Mouse (Mus musculus): ENCODE results near the gene Tmem151b. TPM values are rescaled to one million over a fixed set of nuclear protein-coding genes. Genes with fewer than 3 reads are reported as not detected.

Tmem151b gene
- polyA plus RNA-seq, 1 experiment from 2014 or later: 33.9 TPM

- H3K27ac ChIP-seq: no peak overlapping the region; the same call in 1 of the 2 replicates
- H3K4me2 ChIP-seq: no peak overlapping the region
- no peak overlapping the region for H3K4me3 ChIP-seq
- no peaks in the 10 kb centered on the region for H3K36me3 ChIP-seq (replicated peaks)
- no peaks in the 10 kb centered on the region for H3K4me1 ChIP-seq
- peaks cover 29% of the 10 kb centered on the region for H3K27me3 ChIP-seq (replicated peaks)
- no peaks in the 10 kb centered on the region for H3K9me3 ChIP-seq
- 43% methylated on average over 13 of the region's 13 CpGs for WGBS
- peak; percentile 57; the same call in 1 of the 2 replicates for ATAC-seq (replicated peaks)
- no peak overlapping the region for H3K9ac ChIP-seq
Measured at GRCm38 (mm10) chr17:45530346-45530782, 19.1 kb downstream of the Tmem151b start.

GRCm38 (mm10) chr17:45526571-45526970 lies 22.9 kb downstream of the Tmem151b start:
- 20% methylated on average over 5 of the region's 5 CpGs for WGBS
- no peak for ATAC-seq (replicated peaks)
- Histone ChIP-seq H3K9ac (no peak overlapping the region), H3K36me3 (replicated peaks) (no peaks in the 10 kb centered on the region), H3K4me3 (no peak overlapping the region), H3K27ac (no peak overlapping the region), H3K4me1 (peaks cover 8% of the 10 kb centered on the region), H3K9me3 (no peaks in the 10 kb centered on the region), H3K4me2 (no peak overlapping the region), H3K27me3 (replicated peaks) (peaks cover 15% of the 10 kb centered on the region; the same call in 1 of the 2 replicates)

- H3K4me1 ChIP-seq: peaks cover 8% of the 10 kb centered on the region
- ATAC-seq (replicated peaks): no peak
- no peaks in the 10 kb centered on the region for H3K9me3 ChIP-seq
- no peak overlapping the region for H3K4me3 ChIP-seq
- H3K4me2 ChIP-seq: no peak overlapping the region
- H3K27me3 ChIP-seq (replicated peaks): peaks cover 12% of the 10 kb centered on the region; the same call in 1 of the 2 replicates
- no peak overlapping the region for H3K9ac ChIP-seq
- WGBS: 81% methylated on average over 4 of the region's 4 CpGs
- no peaks in the 10 kb centered on the region for H3K36me3 ChIP-seq (replicated peaks)
- H3K27ac ChIP-seq: no peak overlapping the region
Measured at GRCm38 (mm10) chr17:45524961-45525360, 24.5 kb downstream of the Tmem151b start.

- Histone ChIP-seq H3K36me3 (replicated peaks) (no peaks in the 10 kb centered on the region), H3K4me1 (peaks cover 8% of the 10 kb centered on the region), H3K4me3 (peak within 1 kb of the TSS; percentile 38), H3K27ac (no peak within 1 kb of the TSS), H3K9ac (peak within 1 kb of the TSS; percentile 44), H3K27me3 (replicated peaks) (peaks cover 9% of the 10 kb centered on the region; the same call in 1 of the 2 replicates), H3K9me3 (no peaks in the 10 kb centered on the region), H3K4me2 (peak within 1 kb of the TSS; percentile 74)
- peak; percentile 79 for ATAC-seq (replicated peaks)
- 0% methylated on average over 21 of the region's 21 CpGs for WGBS
Measured at GRCm38 (mm10) chr17:45523263-45523662, 26.2 kb downstream of the Tmem151b start, which contains the start of gene Tcte1. Gene Tcte1, plus strand, starts transcription at chr17:45523434.

GRCm38 (mm10) chr17:45520136-45520535 lies 29.3 kb downstream of the Tmem151b start:
- Histone ChIP-seq H3K9ac (no peak overlapping the region), H3K4me2 (no peak overlapping the region), H3K27me3 (replicated peaks) (peaks cover 3% of the 10 kb centered on the region; the same call in 1 of the 2 replicates), H3K27ac (no peak overlapping the region), H3K4me1 (peaks cover 8% of the 10 kb centered on the region), H3K4me3 (no peak overlapping the region), H3K9me3 (no peaks in the 10 kb centered on the region), H3K36me3 (replicated peaks) (no peaks in the 10 kb centered on the region)
- ATAC-seq (replicated peaks): no peak
- WGBS: 86% methylated on average over 11 of the region's 11 CpGs

GRCm38 (mm10) chr17:45518766-45519475 lies 30.6 kb downstream of the Tmem151b start:
- no peak overlapping the region for H3K4me3 ChIP-seq
- H3K4me2 ChIP-seq: no peak overlapping the region
- peaks cover 8% of the 10 kb centered on the region for H3K4me1 ChIP-seq
- H3K36me3 ChIP-seq (replicated peaks): no peaks in the 10 kb centered on the region
- H3K27ac ChIP-seq: no peak overlapping the region
- WGBS: 82% methylated on average over 12 of the region's 12 CpGs
- ATAC-seq (replicated peaks): no peak
- H3K9ac ChIP-seq: no peak overlapping the region
- H3K9me3 ChIP-seq: no peaks in the 10 kb centered on the region
- H3K27me3 ChIP-seq (replicated peaks): no peaks in the 10 kb centered on the region

GRCm38 (mm10) chr17:45517549-45518215 lies 31.8 kb downstream of the Tmem151b start:
- Histone ChIP-seq H3K27me3 (replicated peaks) (no peaks in the 10 kb centered on the region), H3K36me3 (replicated peaks) (no peaks in the 10 kb centered on the region), H3K9me3 (no peaks in the 10 kb centered on the region), H3K9ac (no peak overlapping the region), H3K4me1 (peaks cover 4% of the 10 kb centered on the region), H3K27ac (no peak overlapping the region), H3K4me3 (no peak overlapping the region), H3K4me2 (no peak overlapping the region)
- WGBS: 95% methylated on average over 28 of the region's 28 CpGs
- ATAC-seq (replicated peaks): no peak

GRCm38 (mm10) chr17:45517135-45517534 lies 32.3 kb downstream of the Tmem151b start:
- ATAC-seq (replicated peaks): peak; percentile 2; the same call in 1 of the 2 replicates
- no peak overlapping the region for H3K4me3 ChIP-seq
- H3K27me3 ChIP-seq (replicated peaks): no peaks in the 10 kb centered on the region
- WGBS: 90% methylated on average over 21 of the region's 21 CpGs
- H3K4me2 ChIP-seq: no peak overlapping the region
- no peak overlapping the region for H3K27ac ChIP-seq
- H3K36me3 ChIP-seq (replicated peaks): no peaks in the 10 kb centered on the region
- no peaks in the 10 kb centered on the region; the same call in 1 of the 2 replicates for H3K4me1 ChIP-seq
- H3K9me3 ChIP-seq: no peaks in the 10 kb centered on the region
- no peak overlapping the region for H3K9ac ChIP-seq

GRCm38 (mm10) chr17:45516488-45516887 lies 33.0 kb downstream of the Tmem151b start:
- Histone ChIP-seq H3K4me1 (no peaks in the 10 kb centered on the region; the same call in 1 of the 2 replicates), H3K9me3 (no peaks in the 10 kb centered on the region), H3K4me3 (no peak overlapping the region), H3K9ac (peak overlapping the region; percentile 8; the same call in 1 of the 2 replicates), H3K27me3 (replicated peaks) (no peaks in the 10 kb centered on the region), H3K4me2 (no peak overlapping the region), H3K27ac (no peak overlapping the region), H3K36me3 (replicated peaks) (no peaks in the 10 kb centered on the region)
- 50% methylated on average over 8 of the region's 8 CpGs for WGBS
- peak; percentile 28 for ATAC-seq (replicated peaks)

GRCm38 (mm10) chr17:45515806-45516205 lies 33.7 kb downstream of the Tmem151b start:
- H3K4me3 ChIP-seq: no peak overlapping the region
- WGBS: 83% methylated on average over 10 of the region's 10 CpGs
- no peak overlapping the region for H3K9ac ChIP-seq
- H3K4me1 ChIP-seq: no peaks in the 10 kb centered on the region; the same call in 1 of the 2 replicates
- H3K4me2 ChIP-seq: no peak overlapping the region
- no peak for ATAC-seq (replicated peaks)
- no peak overlapping the region for H3K27ac ChIP-seq
- H3K9me3 ChIP-seq: no peaks in the 10 kb centered on the region
- no peaks in the 10 kb centered on the region for H3K27me3 ChIP-seq (replicated peaks)
- no peaks in the 10 kb centered on the region for H3K36me3 ChIP-seq (replicated peaks)

GRCm38 (mm10) chr17:45515204-45515726 lies 34.2 kb downstream of the Tmem151b start:
- Histone ChIP-seq H3K27ac (no peak overlapping the region), H3K4me1 (no peaks in the 10 kb centered on the region; the same call in 1 of the 2 replicates), H3K36me3 (replicated peaks) (no peaks in the 10 kb centered on the region), H3K9ac (no peak overlapping the region), H3K9me3 (no peaks in the 10 kb centered on the region), H3K4me3 (no peak overlapping the region), H3K4me2 (no peak overlapping the region), H3K27me3 (replicated peaks) (no peaks in the 10 kb centered on the region)
- 48% methylated on average over 15 of the region's 15 CpGs for WGBS
- no peak for ATAC-seq (replicated peaks)

GRCm38 (mm10) chr17:45511757-45512156 lies 37.7 kb downstream of the Tmem151b start:
- Histone ChIP-seq H3K4me2 (no peak overlapping the region), H3K27ac (no peak overlapping the region), H3K27me3 (replicated peaks) (no peaks in the 10 kb centered on the region), H3K36me3 (replicated peaks) (no peaks in the 10 kb centered on the region), H3K4me1 (peaks cover 7% of the 10 kb centered on the region), H3K9ac (no peak overlapping the region), H3K9me3 (no peaks in the 10 kb centered on the region), H3K4me3 (no peak overlapping the region)
- ATAC-seq (replicated peaks): no peak
- WGBS: 90% methylated on average over 4 of the region's 4 CpGs

Measured in midbrain, embryonic 15.5 days (tissue).